21 mouse cellular contexts compared by ENCODE assay signal in the genomic region with DNA sequence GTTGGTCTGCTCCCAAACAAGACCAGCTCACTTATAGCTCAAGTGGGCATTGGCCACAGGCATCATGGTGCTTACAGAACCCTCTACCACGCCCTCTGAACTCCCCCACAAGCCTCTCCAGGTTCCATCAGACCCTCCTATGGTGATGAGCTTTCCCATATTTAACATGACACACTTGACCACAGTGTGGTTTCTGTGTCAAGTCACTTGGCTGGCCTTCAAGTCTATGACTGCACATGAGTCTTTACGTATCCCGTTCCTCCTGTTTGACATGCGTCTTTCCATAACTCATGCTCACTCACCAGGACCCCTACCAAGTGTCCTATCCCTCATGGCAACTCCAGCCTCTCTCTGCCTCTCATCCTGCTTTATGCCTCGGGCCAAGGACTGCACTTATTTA. TPM values are rescaled to one million over a fixed set of nuclear protein-coding genes. Genes with fewer than 3 reads are reported as not detected.
"Had no signal": no experiment of that assay in that cellular context is flagged by ENCODE, and none has a peak within 500 bp of the region (broad histone marks: within the 10 kb centered on the region; RNA-seq: fewer than 3 reads in every experiment).

No protein-coding gene starts in this region.

- H3K4me2 ChIP-seq: lung, embryonic 15.5 days; midbrain, embryonic 11.5 days; midbrain, embryonic 13.5 days; midbrain, embryonic 15.5 days; neural tube, embryonic 13.5 days; neural tube, embryonic 15.5 days had no signal

- H3K27me3 ChIP-seq: lung, embryonic 15.5 days; midbrain, embryonic 13.5 days; midbrain, embryonic 15.5 days; neural tube, embryonic 13.5 days; neural tube, embryonic 15.5 days had no signal

- H3K9me3 ChIP-seq: lung, embryonic 15.5 days; megakaryocyte, embryonic 14.5 days; midbrain, embryonic 13.5 days; midbrain, embryonic 15.5 days; neural tube, embryonic 13.5 days; neural tube, embryonic 15.5 days had no signal

- H3K9ac ChIP-seq: liver, postnatal 0 days; lung, embryonic 15.5 days; midbrain, embryonic 13.5 days; midbrain, embryonic 15.5 days; neural tube, embryonic 13.5 days; neural tube, embryonic 15.5 days had no signal

- H3K27ac ChIP-seq: lung, embryonic 15.5 days; macrophage; midbrain, embryonic 13.5 days; midbrain, embryonic 15.5 days; neural tube, embryonic 13.5 days; neural tube, embryonic 15.5 days had no signal

- H3K4me3 ChIP-seq: lung, embryonic 15.5 days; megakaryocyte, embryonic 14.5 days; midbrain, embryonic 13.5 days; midbrain, embryonic 15.5 days; neural tube, embryonic 13.5 days; neural tube, embryonic 15.5 days had no signal

- DNase-seq: liver, postnatal 0 days; lung, adult 2 months; lung, postnatal 14 days; lung, postnatal 36 days; retina, postnatal 1 day; right cerebral cortex, adult 18-20 months; right cerebral cortex, postnatal 25 days; right cerebral cortex, postnatal 4 days; spleen, adult 18-20 months; thymus, adult 18-20 months; thymus, postnatal 14 days; thymus, postnatal 36 days had no signal

- H3K4me1 ChIP-seq: lung, embryonic 15.5 days; midbrain, embryonic 13.5 days; midbrain, embryonic 15.5 days; neural tube, embryonic 13.5 days; neural tube, embryonic 15.5 days had no signal

- H3K36me3 ChIP-seq: lung, embryonic 15.5 days; midbrain, embryonic 13.5 days; midbrain, embryonic 15.5 days; neural tube, embryonic 13.5 days; neural tube, embryonic 15.5 days had no signal

- ATAC-seq: liver, postnatal 0 days; lung, postnatal 0 days; midbrain, embryonic 13.5 days; midbrain, embryonic 15.5 days had no signal

RNA-seq across cellular contexts. Expression of gene Abcc12, which starts 15.2 kb away (rescaled TPM):
- polyA plus RNA-seq: liver, postnatal 0 days; macrophage had no signal
